Mouse (Mus musculus) liver, adult 2 months (tissue): ENCODE measurements at regions not wholly inside any gene's neighbourhood (a gene's known extent, or its start where the extent isn't known, plus 50 kb on each side); places are given as distances from the start of the nearest gene placed in this dataset.

ENCODE experiments used
- DNase-seq: peaks from one replicate; pipeline ENCODE4 v3.0.0-alpha.2; 2011; ENCODE audit warnings: low read depth, low spot score; ENCODE audit errors: extremely low read depth
- H3K27ac ChIP-seq: fragments of 200-500 bp; replicated peaks from 2 replicates; pipeline ENCODE4 v1.5.1; 2012; ENCODE audit warnings: low read depth, mild to moderate bottlenecking, control low read depth, inconsistent platforms, low read length; ENCODE audit not compliant: insufficient read depth
- H3K27me3 ChIP-seq: fragments of 200-500 bp; 2 replicates; pipeline ENCODE4 v1.6.1; 2012; ENCODE audit warnings: mild to moderate bottlenecking, moderate library complexity, low read length, inconsistent platforms; ENCODE audit not compliant: control insufficient read depth, insufficient read depth
- H3K36me3 ChIP-seq: fragments of 200-500 bp; 2 replicates; pipeline ENCODE4 v1.6.1; 2012; ENCODE audit warnings: low read length, inconsistent platforms; ENCODE audit not compliant: control insufficient read depth, insufficient read depth
- H3K4me1 ChIP-seq: fragments of 200-500 bp; 2 replicates; pipeline ENCODE4 v1.6.1; 2011; ENCODE audit warnings: low read length; ENCODE audit not compliant: control insufficient read depth, insufficient read depth
- H3K4me3 ChIP-seq: fragments of 200-500 bp; 2 replicates; pipeline ENCODE4 v1.5.1; 2011; ENCODE audit warnings: low read depth, mild to moderate bottlenecking, control low read depth, low read length, moderate library complexity; ENCODE audit not compliant: insufficient read depth
- H3K79me2 ChIP-seq: fragments of 200-500 bp; 2 replicates; pipeline ENCODE4 v1.6.1; 2012; ENCODE audit warnings: inconsistent platforms, mild to moderate bottlenecking, low read length, moderate library complexity; ENCODE audit not compliant: control insufficient read depth, insufficient read depth
- H3K9ac ChIP-seq: fragments of 200-500 bp; 2 replicates; pipeline ENCODE4 v1.6.1; 2012; ENCODE audit warnings: low read depth, mild to moderate bottlenecking, control low read depth, inconsistent platforms, low read length
- CTCF ChIP-seq: fragments of 200-500 bp; IDR thresholded peaks from 2 replicates; pipeline ENCODE4 v1.5.1; 2011; ENCODE audit warnings: low read depth, low read length, control low read depth
- POLR2A ChIP-seq: fragments of 200-500 bp; IDR thresholded peaks from 2 replicates; pipeline ENCODE4 v1.6.1; 2011; ENCODE audit warnings: low read length, control low read depth; ENCODE audit not compliant: insufficient read depth; ENCODE audit errors: extremely low read depth
- WGBS: fragments of 180-500 bp; shearing (Covaris S2); methylation state at CpG from one replicate; pipeline ENCODE4 v1.1.7; 2018; 5-methylcytosine and 5-hydroxymethylcytosine counted together

GRCm38 (mm10) chr5:29894606-29895595, 118.0 kb upstream of the Il6 start:
- no peak overlapping the region for H3K4me3 ChIP-seq
- H3K36me3 ChIP-seq = no peaks in the 10 kb centered on the region
- H3K9ac ChIP-seq = no peak overlapping the region
- no peaks in the 10 kb centered on the region for H3K4me1 ChIP-seq
- no peaks in the 10 kb centered on the region for H3K79me2 ChIP-seq
- no peaks in the 10 kb centered on the region for H3K27me3 ChIP-seq
- H3K27ac ChIP-seq = no peak overlapping the region
- 82% methylated on average over 9 of the region's 9 CpGs for WGBS
- TF ChIP-seq POLR2A = no peak
- no peak for TF ChIP-seq CTCF
- no peak for DNase-seq

- TF ChIP-seq POLR2A (no peak), CTCF (no peak)
- no peaks in the 10 kb centered on the region for H3K36me3 ChIP-seq
- H3K79me2 ChIP-seq = no peaks in the 10 kb centered on the region
- no peak for DNase-seq
- H3K4me3 ChIP-seq = no peak overlapping the region
- H3K9ac ChIP-seq = no peak overlapping the region
- H3K27ac ChIP-seq = no peak overlapping the region
- no peaks in the 10 kb centered on the region for H3K4me1 ChIP-seq
- no peaks in the 10 kb centered on the region for H3K27me3 ChIP-seq
These were observed 115.3 kb upstream of the Il6 start for GRCm38 (mm10) chr5:29897617-29898016.

- TF ChIP-seq CTCF (no peak), POLR2A (no peak)
- no peak for DNase-seq
- Histone ChIP-seq H3K27ac (no peak overlapping the region), H3K27me3 (no peaks in the 10 kb centered on the region), H3K79me2 (no peaks in the 10 kb centered on the region), H3K9ac (no peak overlapping the region), H3K4me3 (no peak overlapping the region), H3K4me1 (no peaks in the 10 kb centered on the region), H3K36me3 (no peaks in the 10 kb centered on the region)
- 81% methylated on average over 2 of the region's 2 CpGs for WGBS
These were observed 111.2 kb upstream of the Il6 start for GRCm38 (mm10) chr5:29901716-29902115.

DNA sequence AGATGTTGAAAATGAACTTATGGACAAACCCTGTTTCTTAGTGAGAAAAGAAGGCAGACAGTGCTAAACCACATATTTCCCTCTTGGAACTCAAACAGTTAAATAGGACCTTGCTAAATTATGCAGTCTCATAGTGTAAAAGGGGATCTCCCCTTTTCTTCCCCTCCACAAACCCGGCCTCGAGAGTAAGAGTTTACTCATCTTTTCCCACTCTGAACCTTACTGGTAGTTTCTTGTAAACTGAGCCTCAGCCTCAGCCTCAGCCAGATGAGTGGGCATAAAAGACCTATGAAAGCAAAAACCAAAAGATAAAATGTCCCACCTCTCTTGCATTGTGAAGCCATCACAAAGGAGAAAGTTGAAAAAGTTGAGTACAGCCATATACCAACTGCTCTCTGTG, 92.6 kb upstream of the Il6 start:
- no peaks in the 10 kb centered on the region for H3K4me1 ChIP-seq
- H3K4me3 ChIP-seq = no peak overlapping the region
- 67% methylated on average over 2 of the region's 2 CpGs for WGBS
- no peaks in the 10 kb centered on the region for H3K79me2 ChIP-seq
- TF ChIP-seq CTCF = no peak
- TF ChIP-seq POLR2A = no peak
- no peak overlapping the region for H3K9ac ChIP-seq
- H3K27me3 ChIP-seq = no peaks in the 10 kb centered on the region
- DNase-seq = no peak
- no peaks in the 10 kb centered on the region for H3K36me3 ChIP-seq
- H3K27ac ChIP-seq = no peak overlapping the region

- no peak for DNase-seq
- Histone ChIP-seq H3K9ac (no peak overlapping the region), H3K36me3 (no peaks in the 10 kb centered on the region), H3K27me3 (no peaks in the 10 kb centered on the region), H3K4me1 (no peaks in the 10 kb centered on the region), H3K27ac (no peak overlapping the region), H3K4me3 (no peak overlapping the region), H3K79me2 (no peaks in the 10 kb centered on the region)
- WGBS = 48% methylated on average over 2 of the region's 2 CpGs
- TF ChIP-seq POLR2A (no peak), CTCF (no peak)
These were observed 87.4 kb upstream of the Il6 start for GRCm38 (mm10) chr5:29925527-29925926.

- TF ChIP-seq CTCF = no peak
- TF ChIP-seq POLR2A = no peak
- Histone ChIP-seq H3K4me1 (no peaks in the 10 kb centered on the region), H3K4me3 (no peak overlapping the region), H3K9ac (no peak overlapping the region), H3K79me2 (no peaks in the 10 kb centered on the region), H3K27ac (no peak overlapping the region), H3K27me3 (no peaks in the 10 kb centered on the region), H3K36me3 (no peaks in the 10 kb centered on the region)
- 60% methylated on average over 1 of the region's 1 CpGs for WGBS
- no peak for DNase-seq
These were observed 85.3 kb upstream of the Il6 start for GRCm38 (mm10) chr5:29927594-29927993.
